Mouse (Mus musculus): ENCODE measurements at regions not wholly inside any gene's neighbourhood (a gene's known extent, or its start where the extent isn't known, plus 50 kb on each side); places are given as distances from the start of the nearest gene placed in this dataset.

GRCm38 (mm10) chr14:23237376-23237775 is 776.9 kb downstream of the Kcnma1 start:
- in situ Hi-C loops (cut with MboI, MseI): no loop called here

DNA sequence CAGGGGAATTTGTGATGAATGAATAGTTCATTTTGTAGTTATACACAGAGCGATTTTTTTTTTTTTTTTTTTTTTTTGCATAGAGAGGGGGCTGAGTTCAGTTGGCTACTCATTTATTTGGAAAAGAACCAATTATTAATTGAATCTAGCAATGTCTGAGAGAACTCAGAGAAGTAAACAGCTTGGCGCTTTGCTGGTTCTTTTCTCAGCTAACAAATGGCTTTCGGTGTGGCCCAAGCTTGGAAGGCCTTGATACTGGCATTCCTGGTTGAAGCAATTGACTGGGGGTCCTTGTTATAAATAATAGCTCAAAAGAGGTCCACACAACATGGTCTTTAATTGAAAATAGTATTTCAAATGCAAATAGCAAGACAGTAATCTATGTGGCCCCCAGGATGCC is 815.6 kb downstream of the Kcnma1 start:
- in situ Hi-C loops (cut with MboI, MseI): no loop called here

GRCm38 (mm10) chr14:23194569-23195529 is 819.4 kb downstream of the Kcnma1 start:
- in situ Hi-C loops (cut with MboI, MseI): no loop called here

GRCm38 (mm10) chr14:23192566-23192965 is 821.7 kb downstream of the Kcnma1 start:
- in situ Hi-C loops (cut with MboI, MseI): no loop called here

- in situ Hi-C loops (cut with MboI, MseI): no loop called here
These were observed 828.9 kb downstream of the Kcnma1 start for GRCm38 (mm10) chr14:23185359-23185758.

DNA sequence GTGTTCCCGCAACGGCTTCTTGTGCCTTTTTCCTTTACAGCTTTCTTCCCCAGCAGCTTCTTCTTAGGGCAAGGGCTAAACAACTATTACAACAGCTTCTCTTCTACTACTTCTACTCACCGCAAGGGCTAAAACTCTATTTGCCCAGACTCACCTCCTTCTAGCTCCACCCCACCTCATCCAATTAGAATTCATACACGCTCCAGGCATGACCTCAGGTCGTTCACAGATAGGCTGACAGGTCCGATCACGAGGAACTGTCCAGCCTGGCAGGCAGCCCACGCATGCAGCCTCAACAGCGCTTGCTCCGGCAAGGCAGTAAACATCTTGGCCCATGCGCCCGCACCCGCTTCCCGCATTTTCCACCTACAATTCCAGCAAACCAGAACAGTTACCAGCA is 844.9 kb downstream of the Kcnma1 start:
- in situ Hi-C loops (cut with MboI, MseI): no loop called here

DNA sequence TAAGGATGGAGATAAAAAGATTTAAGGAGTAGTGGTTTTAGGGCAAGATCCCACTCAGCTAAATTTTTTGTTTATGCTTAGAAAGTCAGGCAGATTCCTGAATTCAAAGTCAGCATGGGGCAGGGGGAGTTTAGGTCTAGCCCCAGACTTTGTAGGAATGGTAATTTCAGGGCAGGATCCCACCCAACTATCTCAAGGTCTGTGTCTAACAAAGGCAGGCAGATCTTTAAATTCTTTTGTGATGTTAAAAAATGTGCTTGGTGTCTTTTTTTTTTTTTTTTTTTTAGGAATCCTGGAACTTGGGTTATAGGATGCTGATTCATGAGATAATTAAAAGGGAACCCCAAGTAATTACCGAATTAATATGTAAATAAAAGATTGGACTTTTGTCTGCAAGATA is 853.7 kb downstream of the Kcnma1 start:
- in situ Hi-C loops (cut with MboI, MseI): no loop called here

- in situ Hi-C loops (cut with MboI, MseI): no loop called here
These were observed 863.9 kb downstream of the Kcnma1 start for GRCm38 (mm10) chr14:23150431-23150830.

GRCm38 (mm10) chr14:23146981-23147380 is 867.3 kb downstream of the Kcnma1 start:
- in situ Hi-C loops (cut with MboI, MseI): no loop called here

DNA sequence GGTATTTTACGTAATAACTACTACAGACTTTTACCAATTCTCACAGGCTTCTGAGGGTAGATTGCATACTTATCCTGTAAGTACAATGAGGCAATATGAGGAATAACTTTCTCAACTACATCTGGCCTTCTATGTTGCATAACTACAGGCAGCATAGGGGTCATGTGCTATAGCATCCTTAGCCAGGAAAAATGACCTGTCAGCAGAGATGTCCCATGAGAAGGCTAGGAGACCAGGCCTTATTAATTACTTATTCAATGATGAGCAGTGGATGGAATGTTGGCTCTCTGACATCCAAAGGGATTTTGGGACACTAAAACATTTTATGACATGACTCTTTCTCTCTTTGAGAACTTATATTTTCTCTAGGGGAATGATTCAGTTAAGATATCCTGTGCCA is 873.9 kb downstream of the Kcnma1 start:
- in situ Hi-C loops (cut with MboI, MseI): no loop called here

DNA sequence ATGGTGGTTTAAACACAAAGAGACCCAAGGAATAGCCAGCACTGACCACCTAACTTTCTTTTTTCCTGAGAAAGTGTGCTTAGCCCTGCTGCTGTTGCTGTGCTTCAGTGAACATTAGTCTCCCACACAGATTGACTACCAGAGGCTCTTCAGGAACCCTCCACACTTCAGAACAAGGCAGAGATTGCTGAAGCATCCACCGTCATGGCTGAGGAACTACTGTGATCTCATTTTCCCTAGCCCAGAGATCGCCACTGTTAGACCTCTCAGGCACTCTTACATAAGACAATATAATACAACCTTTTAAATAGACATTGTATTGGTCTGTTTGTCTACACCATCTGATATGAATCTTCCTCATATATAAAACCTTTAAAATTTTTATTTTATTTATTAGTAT is 879.6 kb downstream of the Kcnma1 start:
- in situ Hi-C loops (cut with MboI, MseI): loop anchor here in 1 of 2 experiments (10.0 kb wide), 1 partner anchor 950 kb away; no protein-coding TSS in a partner anchor

DNA sequence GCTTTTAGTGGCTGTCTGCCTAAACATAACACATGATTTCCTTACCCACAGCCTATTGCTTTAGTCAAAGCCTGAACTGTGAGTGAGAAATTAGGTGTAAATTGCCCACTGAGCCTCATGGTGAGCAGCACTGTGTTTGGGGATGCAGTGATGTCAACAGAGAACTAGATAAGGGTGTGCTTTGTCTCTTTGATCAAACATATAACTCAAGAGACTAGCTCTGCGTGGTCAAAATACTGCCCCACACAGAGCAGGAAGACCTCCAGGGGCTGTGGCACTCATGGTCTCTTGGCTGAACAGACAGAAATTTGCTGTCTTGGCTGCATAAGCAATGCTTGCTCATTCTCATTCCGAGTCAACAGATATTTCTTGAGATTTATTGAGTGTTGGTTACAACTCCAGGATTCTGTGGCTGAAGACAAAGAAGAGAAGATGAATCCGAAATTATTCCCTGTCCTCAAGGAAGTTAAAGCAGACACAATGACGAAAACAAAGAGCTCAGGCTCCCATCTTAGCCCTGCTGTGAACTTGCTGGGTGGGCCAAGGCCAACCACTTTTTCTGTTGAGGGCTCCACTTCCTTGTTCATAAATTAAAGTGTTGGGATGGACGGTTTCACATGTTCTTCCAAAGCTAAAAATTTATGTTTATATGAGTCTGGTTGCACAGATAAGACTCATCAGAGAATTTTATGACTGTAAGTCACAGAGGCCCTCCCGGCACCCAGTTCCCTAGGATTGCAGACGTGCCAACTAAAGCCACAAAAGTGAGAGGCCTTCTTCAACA is 882.4 kb downstream of the Kcnma1 start:
- in situ Hi-C loops (cut with MboI, MseI): loop anchor here in 1 of 2 experiments (10.0 kb wide), 1 partner anchor 947 kb away; no protein-coding TSS in a partner anchor

DNA sequence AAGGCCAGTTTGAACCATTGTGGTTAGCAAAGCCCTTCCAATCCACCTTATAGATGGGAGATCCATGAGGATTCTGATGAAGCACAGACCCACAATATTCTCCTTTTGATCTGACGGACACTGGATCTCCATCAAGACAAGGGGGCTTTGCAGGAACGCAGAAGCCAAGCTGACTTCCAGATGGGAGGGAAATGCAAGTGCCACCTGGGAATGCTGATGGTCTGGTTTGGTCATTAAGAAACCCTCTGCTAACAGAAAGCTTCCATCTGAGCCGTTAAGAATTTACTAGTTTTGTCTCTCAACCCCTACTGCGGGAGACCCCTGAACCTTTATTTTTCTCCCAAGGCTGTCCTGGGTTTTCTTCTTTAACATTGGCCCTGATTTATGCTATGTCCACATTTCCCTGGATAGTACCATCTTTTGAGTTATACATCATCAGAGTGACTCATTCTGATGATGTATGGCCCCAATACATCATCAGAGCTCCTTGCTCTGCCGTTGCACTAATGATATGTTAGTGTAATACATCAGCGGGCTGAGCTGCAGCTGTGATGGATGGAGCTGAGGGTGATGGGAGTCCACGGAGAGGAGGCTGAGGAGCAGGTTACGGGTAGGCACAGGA is 898.3 kb downstream of the Kcnma1 start:
- in situ Hi-C loops (cut with MboI, MseI): no loop called here

DNA sequence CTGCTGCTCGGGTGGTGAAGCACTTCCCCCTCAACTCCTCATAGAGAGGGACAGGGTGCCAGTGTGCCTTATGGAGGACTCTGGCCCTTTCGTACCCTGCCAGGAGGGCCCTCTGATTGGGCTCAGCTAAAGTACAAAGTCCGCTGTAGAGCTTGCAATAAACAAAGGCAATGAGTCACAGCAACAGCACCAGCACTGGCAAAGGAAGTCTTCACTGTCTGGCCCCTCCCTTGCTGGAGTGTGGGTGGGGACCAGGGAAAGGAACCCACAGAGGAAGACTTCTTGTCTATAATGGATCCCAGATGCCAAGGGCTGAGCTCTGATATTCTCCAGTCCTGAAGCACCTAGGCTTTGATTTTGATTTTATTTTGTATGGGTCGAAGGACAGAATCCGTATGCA is 899.4 kb downstream of the Kcnma1 start:
- in situ Hi-C loops (cut with MboI, MseI): no loop called here

DNA sequence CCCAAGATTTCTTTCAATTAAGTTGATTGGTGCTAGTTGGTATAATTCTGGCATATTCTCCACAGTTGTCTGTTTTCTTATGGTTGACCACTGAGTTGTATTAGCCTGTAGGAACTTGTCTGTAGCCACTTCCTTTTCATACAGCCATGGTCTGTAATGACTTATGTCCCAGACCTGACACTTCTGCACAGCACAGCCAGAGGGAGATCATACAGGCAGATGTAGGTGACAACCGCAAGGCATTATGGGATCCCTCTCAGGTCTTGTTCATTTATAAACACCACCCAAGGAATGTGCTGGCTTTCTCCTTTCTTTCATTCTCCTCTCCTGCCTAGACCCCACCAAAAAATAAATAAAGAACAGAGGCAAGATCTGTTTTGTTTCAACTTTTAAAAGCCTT is 899.8 kb downstream of the Kcnma1 start:
- in situ Hi-C loops (cut with MboI, MseI): no loop called here

DNA sequence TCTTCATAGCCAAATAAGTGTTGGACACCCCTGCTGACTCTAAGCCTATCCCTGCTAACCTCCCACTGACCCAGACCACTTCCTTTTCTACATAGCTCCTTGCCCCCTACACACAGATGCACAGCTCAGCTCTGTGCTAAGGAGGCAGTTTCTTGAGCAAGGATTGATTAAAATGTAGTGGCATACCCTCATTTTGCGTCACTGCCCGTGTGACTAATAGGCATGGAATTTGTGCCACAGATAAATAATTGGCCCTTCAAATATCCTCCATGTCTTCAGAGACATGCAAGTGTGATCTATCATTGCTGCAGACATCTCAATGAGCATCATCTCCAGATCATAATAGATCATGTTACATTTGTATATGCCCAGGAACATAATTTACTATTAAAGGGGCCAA is 901.9 kb downstream of the Kcnma1 start:
- in situ Hi-C loops (cut with MboI, MseI): no loop called here

GRCm38 (mm10) chr14:23108590-23108989 is 905.7 kb downstream of the Kcnma1 start:
- in situ Hi-C loops (cut with MboI, MseI): no loop called here

GRCm38 (mm10) chr14:23107466-23107865 is 906.8 kb downstream of the Kcnma1 start:
- in situ Hi-C loops (cut with MboI, MseI): no loop called here
